Mouse (Mus musculus) brain, embryonic 14.5 days (tissue): ENCODE results near the gene Tm4sf20.

Experiments used
- CTCF ChIP-seq: fragments of 200-500 bp; IDR thresholded peaks from 2 replicates; pipeline ENCODE4 v1.5.1; 2012; ENCODE audit warnings: inconsistent platforms, mild to moderate bottlenecking, moderate library complexity, borderline replicate concordance; ENCODE audit not compliant: insufficient read depth, insufficient read length; ENCODE audit errors: extremely low read depth
- POLR2A ChIP-seq: fragments of 200-500 bp; IDR thresholded peaks from 2 replicates; pipeline ENCODE4 v1.6.1; 2012; ENCODE audit warnings: mild to moderate bottlenecking, inconsistent platforms, borderline replicate concordance; ENCODE audit not compliant: poor library complexity, insufficient read depth, insufficient read length, severe bottlenecking; ENCODE audit errors: extremely low read depth

- TF ChIP-seq CTCF (no peak), POLR2A (no peak)
These were observed 30.7 kb upstream of the Tm4sf20 start for GRCm38 (mm10) chr1:82798922-82799321.
